Mouse (Mus musculus): Measurements from ENCODE around the gene Smoc1.

Gene Smoc1

DNA sequence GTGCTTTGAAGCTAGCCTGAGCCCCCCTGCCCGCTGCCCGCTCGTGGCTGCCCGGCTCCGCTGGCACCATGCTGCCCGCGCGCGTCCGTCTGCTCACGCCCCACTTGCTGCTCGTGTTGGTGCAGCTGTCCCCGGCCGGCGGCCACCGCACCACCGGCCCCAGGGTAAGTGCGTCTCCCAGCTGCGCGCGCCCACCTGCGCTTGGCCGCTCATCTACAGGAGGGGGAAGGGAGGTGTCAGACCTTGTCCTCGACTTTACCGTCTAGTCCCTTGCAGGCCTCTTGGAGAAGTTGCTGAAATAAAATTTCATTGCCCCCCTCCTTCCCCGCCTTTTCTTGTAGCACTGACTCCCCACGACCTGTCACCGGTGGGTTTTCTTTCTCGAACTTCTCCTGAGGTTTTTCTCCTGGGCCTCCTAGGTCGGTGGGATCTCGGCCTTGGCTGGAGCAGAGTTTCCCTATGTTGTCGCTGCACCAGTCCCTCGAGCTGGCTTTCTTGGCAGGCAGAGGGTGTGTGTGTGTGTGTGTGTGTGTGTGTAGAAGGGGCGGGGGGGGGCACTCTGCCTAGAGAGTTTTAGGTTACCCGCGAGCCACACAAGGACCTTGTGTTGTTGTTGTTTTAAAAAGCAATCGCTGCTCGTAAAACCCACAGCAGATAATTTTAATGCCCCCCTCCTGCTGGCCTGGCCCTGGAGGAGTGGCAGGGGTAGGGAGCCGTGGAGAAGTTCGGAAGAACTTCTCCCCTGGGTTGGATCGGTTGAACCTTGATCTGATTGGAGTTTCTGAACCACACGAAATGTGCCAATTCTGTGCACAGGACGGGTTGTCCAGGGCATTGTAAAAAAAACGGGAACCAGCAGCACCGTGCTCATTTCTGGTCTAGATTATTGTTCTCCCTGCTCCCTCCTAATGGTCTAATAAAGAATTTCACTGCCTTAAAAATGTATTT, 661 bp downstream of the Smoc1 start:
- DNase-seq = peak in 1 of 2 experiments; percentile 21

DNA sequence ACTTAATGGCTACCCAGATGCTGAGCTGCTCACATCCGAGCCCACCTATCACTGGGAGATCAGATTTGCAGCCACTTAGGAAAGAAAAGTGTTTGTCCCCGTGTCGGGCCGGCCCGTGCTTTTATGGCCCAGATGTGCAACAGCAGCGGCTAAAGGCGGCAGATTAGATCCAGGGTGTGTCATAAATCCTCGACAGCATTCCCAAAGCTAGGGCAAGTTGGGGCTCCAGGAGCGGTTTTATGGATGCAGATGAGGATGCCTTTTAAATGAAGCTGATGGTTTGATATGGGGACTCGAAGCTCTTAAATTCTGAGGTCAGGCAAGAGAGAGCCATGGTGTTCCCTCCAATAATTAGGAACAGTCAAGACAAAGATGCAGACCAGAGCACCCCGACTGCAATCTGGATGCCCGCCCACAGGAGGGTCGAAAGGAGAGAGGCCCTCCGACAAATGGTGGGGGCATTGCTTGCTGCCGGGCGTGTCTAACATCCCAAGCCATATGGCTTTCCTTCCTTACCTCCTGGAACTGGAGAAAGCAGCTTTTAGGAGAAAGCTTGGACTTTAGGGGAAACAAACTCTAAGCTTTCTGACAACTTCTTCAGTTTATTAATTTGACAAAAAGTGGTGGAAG, 1.8 kb downstream of the Smoc1 start:
- DNase-seq = no peak

DNA sequence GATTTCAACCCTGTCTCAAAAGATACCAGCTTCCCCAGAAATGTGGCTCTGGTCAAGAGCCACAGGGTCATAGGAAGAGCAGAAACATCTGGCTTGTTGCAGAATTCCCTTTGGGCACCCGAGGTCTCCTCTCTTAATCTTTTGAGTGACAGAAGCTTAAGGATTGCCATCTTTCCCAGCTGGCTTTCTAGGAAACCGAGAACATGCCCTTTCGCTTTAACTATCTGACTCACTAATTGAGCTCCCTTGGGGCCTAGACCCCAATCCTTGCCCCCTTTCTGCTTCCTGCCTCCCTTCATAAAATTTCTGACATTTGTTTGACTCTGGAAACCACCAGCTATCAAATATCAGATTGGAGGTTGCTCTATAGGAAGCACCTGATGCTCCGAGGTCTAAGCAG, 3.1 kb downstream of the Smoc1 start:
- no peak for DNase-seq

DNA sequence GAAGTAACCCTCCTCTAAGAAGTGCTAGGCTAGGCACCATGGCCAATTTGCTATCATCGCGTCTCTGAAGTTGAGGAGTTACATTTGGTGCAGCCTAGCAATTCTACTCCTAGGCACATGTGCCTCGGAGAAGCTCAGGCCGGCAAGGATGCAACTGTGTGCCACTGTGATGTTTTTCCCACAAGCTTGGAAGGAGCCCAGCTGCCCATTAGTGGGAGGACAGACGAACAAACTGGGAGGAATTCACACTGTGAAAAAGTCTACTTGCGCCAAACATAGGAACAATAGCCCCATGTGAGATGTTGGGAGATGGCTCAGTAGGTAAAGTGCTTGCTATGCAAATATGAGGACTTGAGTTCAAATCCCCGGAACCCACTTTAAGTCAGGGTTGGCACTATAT, 5.0 kb downstream of the Smoc1 start:
- DNase-seq = no peak

DNA sequence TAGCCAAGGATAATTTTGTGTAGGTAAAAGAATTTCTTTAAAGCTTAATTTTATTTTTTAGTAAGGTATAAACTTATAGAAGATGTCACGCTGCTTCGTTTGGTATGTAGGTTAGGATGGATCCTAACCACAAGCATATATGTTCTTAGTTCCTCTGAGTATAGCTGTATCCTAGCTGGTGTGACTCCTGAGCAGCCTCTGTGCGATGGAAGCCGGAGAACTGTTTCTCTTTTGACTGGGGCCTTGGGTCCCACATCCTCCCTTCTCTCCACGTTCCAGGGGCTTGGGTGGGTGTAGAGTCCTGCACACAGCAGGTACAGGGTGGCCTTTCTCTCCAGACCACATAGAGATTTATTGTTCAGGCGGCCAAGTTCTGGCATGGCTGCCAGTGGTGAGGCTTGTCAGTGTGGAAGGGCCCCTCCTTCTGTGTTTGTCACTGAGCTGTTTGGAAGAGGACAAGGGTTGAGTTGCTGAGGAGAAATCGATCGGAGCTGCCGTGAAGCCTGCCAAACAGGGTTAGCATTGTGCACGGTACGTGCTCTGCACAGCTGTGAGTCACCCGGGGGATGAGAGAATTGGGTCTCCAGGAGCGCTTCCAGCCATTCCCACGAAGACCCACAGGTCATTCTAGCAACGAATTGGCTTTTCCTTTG, 6.9 kb downstream of the Smoc1 start:
- DNase-seq = no peak

DNA sequence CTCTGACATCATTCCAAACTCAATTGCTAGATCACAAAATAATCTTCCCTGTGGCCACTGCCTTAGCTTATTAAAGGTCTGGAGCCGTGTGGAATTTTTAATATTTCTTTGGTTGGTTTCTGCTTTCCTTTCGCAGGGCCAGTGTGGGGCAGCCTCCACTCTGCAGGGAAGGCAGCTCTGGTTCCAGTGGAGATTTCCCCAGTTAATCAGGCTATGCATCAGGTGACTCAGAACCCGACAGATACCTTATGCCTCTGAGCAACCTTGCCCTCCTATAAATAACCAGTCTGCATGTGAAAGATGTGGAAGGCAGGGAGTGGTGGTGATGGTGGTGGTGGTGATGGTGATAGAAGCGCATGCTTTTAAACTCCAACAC, 7.4 kb downstream of the Smoc1 start:
- DNase-seq = no peak

DNA sequence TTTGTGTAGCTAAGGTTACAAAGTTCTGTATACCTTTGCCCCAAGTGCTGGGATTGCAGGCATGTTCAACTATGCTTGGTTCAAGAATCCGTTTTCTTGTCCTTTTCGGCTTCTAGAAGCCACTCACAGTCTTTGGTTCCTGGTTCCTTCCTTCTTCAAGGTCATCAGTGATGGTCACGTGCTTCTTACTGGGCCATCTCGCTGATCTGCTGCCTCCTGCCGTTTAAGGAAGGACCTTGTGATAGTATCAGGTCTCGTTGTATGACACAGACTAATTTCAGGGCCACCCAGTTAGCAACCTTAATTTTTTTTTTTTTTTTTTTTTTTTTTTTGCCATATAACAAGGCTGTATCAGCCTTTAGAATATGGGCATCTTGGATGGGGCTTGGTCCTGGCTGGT, 9.2 kb downstream of the Smoc1 start:
- DNase-seq = no peak

DNA sequence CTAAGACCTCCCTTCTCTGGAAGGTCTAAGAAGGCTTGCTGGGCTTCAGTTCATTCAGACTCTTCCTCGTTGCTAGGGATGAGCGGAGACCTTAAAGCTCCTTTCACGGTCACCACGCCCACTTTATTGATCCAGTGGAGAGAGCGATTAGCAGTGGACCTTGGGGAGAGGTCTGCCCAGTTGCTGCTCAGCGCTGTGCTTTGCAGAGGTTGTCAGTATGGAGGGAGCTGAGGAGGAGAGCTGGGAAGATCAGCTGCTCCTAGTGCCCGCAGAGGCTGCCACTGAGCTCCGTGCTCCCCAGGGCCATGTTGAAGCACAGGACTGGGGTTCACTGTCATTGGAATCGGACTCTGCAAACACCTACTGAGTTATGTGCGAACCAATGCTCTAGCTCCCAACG, 17.0 kb downstream of the Smoc1 start:
- no peak for DNase-seq

DNA sequence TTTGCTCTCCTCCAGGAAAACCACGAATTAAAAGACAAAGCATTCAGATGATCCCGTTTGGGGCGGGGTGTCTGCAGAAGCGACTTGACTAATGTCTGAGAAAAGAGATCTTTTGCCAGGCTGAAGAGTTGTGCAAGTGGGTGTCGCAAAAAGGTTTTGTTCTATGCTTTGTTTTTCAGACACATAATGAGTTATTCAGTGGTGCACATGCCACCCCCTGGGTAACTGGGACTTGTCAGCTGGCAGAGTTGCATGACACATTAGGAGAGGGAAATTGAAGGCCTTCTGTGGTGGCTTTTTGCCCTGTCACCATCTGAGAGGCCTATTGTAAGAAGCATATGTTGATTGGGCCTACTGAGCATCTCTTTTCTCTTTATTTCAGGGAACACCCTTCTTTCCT, 20.3 kb downstream of the Smoc1 start:
- no peak for DNase-seq

DNA sequence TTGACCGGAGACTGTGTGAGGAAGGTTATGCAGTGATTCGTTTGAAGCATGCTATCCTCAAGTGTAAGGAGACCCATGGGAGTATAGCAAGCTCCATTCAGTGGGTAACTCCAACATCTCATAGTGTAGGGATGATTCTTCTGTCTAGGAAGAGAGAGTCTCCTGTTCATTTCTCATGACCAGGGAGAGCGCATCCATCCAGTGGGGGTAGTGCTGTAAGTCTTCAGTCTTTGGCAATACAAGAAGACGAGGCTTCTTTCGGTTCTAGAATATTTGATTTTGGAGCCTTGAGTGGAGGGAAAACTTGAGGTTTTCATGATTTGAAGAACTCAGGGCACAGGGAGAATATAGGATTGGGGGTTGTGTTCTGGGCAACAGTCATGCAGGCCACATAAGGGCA, 23.1 kb downstream of the Smoc1 start:
- no peak for DNase-seq

DNA sequence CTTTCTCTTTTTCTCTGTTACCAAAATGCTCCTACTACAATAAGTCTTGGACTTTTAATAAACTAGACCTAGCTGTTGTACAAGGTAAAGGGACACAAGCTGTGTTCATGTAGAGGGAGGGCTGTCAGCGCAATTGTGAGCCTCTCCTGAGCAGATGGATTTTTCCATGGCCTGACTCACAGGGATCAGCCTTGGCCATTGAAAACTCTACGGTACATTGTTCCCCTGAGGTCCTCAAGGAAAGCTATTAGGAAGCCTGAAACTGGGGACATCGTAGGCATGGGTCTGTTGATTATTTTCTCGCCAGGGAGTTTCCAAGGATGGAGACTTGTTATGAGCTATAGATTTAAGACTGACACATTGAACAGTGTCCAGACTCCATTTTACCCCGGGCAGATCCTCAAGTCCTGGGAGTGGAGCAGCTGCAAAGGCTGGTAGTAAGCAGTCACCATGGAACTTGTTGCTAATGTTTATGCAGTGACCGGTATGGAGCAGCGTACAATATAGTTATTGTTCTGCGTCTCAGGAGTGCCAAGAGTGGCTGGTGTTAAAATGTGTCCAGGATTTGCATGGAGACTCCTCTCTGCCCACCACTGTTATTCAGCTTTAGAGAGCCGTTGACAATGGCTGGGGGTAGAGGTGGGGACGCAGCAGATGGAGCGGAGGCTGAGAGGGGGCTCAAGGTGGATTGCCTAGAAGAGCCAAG, 28.5 kb downstream of the Smoc1 start:
- DNase-seq = no peak

DNA sequence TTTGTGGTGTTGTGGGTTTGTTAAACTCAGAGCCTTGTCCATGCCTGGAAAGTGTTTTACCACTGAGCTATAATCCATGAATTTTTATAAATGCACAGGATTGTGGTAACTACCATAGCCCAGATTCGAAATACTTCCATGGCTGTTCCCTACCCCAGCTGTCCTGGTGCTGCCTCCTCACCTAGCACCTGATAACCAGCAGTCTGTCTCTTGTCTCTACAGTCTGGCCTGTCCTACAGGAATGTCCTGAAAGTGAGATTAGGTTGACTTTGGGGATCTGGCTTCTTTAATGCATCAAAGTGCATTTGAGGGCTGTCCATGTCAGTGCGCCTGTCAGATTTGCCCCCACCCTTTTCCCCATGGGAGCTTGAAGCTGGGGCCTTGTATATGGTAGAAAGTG, 29.2 kb downstream of the Smoc1 start:
- DNase-seq = no peak

DNA sequence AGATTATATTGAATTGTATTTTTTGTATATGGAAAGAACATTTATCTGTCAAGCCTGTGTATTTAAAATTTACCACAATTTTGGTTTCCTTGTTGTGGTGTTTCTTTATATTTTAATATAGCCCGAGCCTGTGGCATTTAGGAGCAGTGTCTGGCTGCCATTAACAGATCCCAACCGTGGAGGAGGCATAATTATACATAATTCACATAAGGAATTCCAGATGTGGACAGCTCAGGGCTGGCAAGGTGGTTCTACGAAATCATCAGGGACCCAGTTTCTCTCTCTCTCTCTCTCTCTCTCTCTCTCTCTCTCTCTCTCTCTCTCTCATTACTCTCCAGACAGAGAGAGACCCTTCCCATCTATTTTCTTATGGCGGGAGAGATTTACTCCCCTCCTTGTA, 31.0 kb downstream of the Smoc1 start:
- no peak for DNase-seq

DNA sequence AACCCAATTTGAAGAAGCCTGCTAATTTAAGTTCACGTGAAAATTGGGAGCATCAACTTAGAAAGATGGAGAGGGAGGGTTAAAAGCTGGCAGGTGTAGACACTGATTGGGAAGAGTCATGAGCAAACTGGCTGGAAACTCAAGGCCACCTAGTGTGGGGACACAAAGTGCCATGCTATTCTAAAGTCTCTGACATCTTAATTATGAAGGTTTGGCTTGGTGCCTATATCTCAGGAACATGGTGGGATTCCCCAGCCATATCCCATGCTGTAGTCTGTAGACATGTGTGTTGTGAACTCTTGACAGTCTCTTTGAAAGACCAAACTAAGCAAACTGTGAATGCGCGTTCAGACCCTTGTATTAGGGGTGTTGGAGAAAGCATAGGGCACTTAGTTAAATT, 32.0 kb downstream of the Smoc1 start:
- no peak for DNase-seq

DNA sequence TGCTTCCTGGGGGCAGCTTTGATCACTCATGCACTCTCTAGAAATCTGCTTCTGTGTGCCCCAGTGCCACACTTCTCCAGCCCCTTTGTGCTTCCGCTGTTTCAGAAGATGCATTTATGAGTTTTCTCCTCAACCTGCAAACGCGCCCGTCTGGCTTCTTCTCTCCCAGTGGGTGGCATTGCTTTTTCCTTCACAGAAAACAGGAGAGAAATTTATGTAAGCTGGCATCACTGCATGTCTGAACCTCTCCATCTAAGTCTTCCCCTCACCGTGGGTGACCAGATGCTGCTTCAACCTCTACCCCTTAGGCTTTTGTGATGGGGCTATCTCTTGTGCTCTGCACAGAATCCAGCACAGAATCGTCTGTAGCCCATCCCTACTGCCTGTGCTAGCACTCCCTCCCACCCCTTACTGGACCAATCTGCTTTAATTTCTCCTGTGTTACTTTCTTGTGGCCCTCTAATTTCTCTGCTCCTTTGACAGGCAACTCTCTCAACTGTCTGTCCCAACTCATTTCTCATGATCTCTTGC, 35.3 kb downstream of the Smoc1 start:
- DNase-seq = no peak

DNA sequence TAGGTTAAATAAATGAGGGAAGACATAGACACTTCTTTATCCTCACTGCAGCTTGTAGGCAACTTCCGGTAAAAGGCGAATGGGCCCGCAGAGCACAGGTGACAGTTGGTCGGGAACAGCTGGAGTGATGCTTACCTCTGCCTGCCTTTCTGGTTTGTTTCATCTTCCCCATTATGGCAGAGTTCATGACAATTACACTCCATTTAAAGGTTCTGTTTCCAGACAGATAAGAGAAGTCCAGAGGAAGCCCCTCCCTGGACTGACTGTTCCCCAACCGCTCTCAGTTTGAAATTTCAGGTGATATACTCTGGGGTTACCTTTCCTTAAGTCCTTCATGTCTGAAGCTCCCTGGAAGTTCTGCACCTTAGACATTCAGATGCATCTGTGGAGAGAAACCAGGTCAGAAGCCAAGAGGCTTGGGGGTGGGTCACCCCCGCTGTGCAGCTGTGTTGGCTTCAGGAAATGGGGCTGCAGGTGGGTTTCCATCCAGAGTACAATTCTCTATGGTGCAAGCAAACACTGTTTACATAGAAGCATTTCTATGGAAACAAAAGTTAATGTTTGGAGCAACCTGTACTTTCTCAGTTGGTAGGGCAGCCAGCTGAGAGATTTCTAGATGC, 36.8 kb downstream of the Smoc1 start:
- DNase-seq = no peak

DNA sequence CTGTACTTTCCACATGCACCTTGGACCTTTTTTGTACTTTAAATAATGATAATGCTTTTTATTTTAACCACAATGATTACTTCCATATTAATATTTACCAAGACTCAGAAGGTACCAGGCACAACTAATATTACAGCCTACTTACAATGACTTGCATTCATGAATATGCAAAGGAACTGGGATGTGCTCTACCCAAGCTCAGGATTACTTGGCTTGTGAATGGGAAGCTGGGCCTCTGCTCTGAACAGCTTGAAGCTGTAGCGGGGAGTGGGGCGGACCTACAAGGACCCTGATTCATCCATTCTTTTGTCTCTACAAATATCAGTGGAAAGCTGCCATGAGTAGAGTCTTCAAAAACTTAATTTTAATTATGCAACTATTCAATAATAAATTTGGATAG, 47.5 kb downstream of the Smoc1 start:
- DNase-seq = no peak

DNA sequence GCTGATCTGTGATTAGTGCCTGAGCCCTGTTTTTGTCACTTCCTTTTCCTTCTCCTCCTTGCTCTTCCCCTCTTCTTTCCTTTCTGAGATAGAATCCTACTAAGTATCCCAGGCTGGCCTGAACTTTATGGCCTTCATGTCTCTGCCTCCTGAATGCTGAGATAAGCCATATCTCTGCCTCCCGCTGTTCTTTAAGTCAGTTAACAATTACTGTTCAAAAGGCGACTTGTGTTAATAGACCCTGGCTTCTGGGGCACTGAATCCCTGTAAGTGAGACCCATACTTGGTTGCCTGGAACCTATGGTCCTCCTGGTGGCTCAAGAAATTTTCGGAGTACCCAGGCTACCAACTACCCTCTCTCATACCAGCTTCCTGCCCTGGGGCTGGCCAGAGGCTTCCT, 48.3 kb downstream of the Smoc1 start:
- no peak for DNase-seq

DNA sequence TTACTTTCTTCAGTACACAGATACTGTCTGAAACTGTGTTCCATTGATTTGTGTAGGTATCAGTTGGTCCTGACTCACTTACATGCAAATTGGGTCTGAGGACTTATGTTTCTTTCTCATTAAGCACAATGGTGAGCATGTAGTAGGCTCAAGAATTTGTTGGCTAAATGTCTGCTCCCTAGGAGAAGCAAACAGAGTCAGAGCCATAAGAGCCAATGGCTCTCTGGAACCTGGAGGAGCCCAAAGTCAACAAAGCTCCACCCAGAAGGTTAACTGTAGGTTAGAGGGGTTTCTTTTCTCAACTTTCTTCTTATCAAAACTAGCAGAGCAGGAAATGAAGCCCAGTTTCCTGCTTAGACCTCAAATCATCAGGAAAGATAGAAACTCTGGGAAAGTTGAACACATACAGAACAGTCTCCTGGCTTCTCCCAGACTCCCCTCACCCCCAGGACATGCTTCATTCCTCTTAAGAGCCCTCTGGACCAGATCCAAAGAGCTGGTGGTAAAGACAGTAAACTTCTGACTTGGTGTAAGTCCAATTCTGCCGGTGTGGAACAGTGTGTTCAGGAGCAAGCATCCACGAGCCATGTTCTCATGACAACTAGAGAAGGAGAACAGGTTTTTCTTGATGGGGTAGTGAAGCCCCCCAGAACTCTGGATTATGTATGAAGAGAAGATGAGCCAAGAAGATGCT, 51.5 kb downstream of the Smoc1 start:
- DNase-seq = no peak

DNA sequence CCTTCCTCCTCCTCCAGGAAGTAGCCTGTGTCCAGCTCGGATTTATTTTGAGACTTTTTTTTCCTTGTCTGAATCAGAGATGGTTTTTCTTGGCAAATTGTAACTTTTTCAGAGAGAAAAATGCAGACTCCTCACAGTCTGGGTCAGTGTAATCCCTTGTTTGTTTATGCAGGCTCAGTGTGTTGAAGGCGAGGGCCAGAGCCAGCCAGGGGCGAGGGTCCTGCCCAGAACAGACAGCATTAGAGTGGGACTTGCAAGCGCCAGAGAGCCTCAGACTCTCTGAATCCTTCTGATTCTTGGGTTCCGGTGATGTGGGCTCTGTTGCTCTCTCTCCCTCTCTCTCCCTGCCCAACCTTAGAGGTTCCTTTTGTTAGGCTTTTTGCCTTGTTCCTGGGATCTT, 53.7 kb downstream of the Smoc1 start:
- no peak for DNase-seq

DNA sequence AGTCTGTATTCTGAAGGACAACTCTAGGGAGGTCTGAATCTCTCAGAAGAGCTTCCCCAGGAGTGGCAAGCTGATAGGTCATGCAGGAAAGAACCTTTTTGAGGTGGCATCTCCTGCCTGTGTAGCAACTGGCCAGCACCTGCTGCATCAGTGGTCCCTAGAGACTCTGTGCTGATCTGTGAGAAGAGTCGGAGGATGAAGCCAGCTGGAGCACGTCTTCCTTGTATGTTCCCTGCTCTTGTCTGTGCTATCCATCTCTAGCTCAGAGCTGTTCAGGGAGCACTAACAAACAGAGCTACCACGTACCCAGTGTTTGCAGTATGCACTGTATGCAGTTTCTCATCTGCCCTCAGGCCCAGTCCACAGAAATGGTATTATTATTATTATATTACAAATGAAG, 54.4 kb downstream of the Smoc1 start:
- no peak for DNase-seq

DNA sequence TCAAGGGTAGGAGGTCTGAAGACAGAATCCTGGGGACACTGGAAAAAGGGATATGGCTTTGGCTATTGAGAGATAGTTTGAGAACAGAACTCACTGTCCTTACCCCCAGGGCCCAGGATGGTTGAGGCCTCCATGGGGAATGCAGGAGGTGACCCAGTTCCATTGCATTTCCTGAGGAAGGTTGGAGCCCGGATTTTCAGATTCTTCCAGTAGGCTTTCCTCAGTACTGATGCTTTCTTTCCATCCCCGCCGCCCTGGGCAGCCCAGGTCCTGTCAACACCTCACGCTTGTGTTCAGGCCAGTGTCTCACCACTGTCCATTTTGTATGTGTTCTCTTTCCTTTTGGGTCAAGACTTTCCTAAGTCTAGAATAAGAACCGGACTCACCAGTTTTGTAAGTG, 56.5 kb downstream of the Smoc1 start:
- DNase-seq = no peak
